In the genomic region with DNA sequence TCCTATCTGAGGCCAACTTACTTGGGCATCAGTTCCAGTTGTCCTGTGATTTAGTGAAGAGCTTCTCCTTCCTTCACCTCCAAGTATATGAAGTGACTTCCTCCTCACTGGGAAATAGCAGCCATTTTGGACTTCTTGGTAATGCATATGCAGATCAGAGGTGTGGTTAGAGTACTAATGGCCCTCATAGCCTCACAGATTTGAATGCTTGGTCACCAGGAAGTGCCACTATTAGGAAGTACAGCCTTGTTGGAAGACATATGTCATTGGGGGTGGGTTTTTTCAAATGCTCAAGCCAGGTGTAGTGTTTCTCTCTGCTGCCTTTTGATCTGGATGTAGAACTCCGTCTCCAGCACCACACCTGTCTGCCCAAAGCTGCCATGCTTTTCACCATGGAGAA, we compare ENCODE assay signal across 30 mouse cellular contexts.
"Had no signal": no experiment of that assay in that cellular context is flagged by ENCODE, and none has a peak within 500 bp of the region (broad histone marks: within the 10 kb centered on the region; RNA-seq: fewer than 3 reads in every experiment).

No protein-coding gene starts in this region.

- H3K4me2 ChIP-seq: limb, embryonic 12.5 days; limb, embryonic 13.5 days; limb, embryonic 15.5 days; liver, embryonic 11.5 days; liver, embryonic 12.5 days; liver, embryonic 13.5 days; liver, embryonic 15.5 days; lung, embryonic 14.5 days; lung, embryonic 15.5 days; midbrain, embryonic 11.5 days; midbrain, embryonic 12.5 days; midbrain, embryonic 13.5 days; midbrain, embryonic 15.5 days had no signal

- H3K9me3 ChIP-seq: limb, embryonic 10.5 days; limb, embryonic 12.5 days; limb, embryonic 13.5 days; limb, embryonic 15.5 days; liver, embryonic 12.5 days; liver, embryonic 13.5 days; liver, embryonic 15.5 days; lung, embryonic 15.5 days; megakaryocyte, embryonic 14.5 days; midbrain, embryonic 10.5 days; midbrain, embryonic 12.5 days; midbrain, embryonic 13.5 days; midbrain, embryonic 15.5 days had no signal

- H3K9ac ChIP-seq: limb, embryonic 12.5 days; limb, embryonic 13.5 days; limb, embryonic 15.5 days; liver, embryonic 12.5 days; liver, embryonic 13.5 days; liver, embryonic 14.5 days; liver, embryonic 15.5 days; liver, postnatal 0 days; lung, embryonic 14.5 days; lung, embryonic 15.5 days; midbrain, embryonic 12.5 days; midbrain, embryonic 13.5 days; midbrain, embryonic 15.5 days had no signal

- DNase-seq: left cerebral cortex, postnatal 4 days; liver; liver, embryonic 13.5 days; liver, postnatal 0 days; lung, adult 18-20 months; lung, adult 2 months; lung, embryonic 14.5 days; lung, postnatal 10 days; lung, postnatal 14 days; lung, postnatal 36 days; lung, postnatal 4 days; midbrain, embryonic 14.5 days had no signal

- H3K4me1 ChIP-seq: limb, embryonic 10.5 days; limb, embryonic 12.5 days; limb, embryonic 13.5 days; limb, embryonic 15.5 days; liver, embryonic 12.5 days; liver, embryonic 13.5 days; liver, embryonic 15.5 days; lung, embryonic 15.5 days; megakaryocyte, embryonic 14.5 days; midbrain, embryonic 10.5 days; midbrain, embryonic 12.5 days; midbrain, embryonic 15.5 days had no signal

- H3K4me3 ChIP-seq: left cerebral cortex, adult 2 months; limb, embryonic 10.5 days; limb, embryonic 12.5 days; limb, embryonic 13.5 days; limb, embryonic 15.5 days; liver, embryonic 12.5 days; liver, embryonic 13.5 days; liver, embryonic 15.5 days; lung, embryonic 15.5 days; megakaryocyte, embryonic 14.5 days; midbrain, embryonic 10.5 days; midbrain, embryonic 12.5 days; midbrain, embryonic 13.5 days; midbrain, embryonic 15.5 days; myocyte had no signal

- H3K36me3 ChIP-seq: liver, embryonic 15.5 days had no signal

- H3K27me3 ChIP-seq: limb, embryonic 12.5 days; limb, embryonic 13.5 days; limb, embryonic 15.5 days; liver, embryonic 12.5 days; liver, embryonic 13.5 days; liver, embryonic 15.5 days; lung, embryonic 15.5 days; midbrain, embryonic 12.5 days; midbrain, embryonic 13.5 days; midbrain, embryonic 15.5 days had no signal

- H3K27ac ChIP-seq: left cerebral cortex, adult 2 months; limb, embryonic 10.5 days; limb, embryonic 12.5 days; limb, embryonic 13.5 days; limb, embryonic 15.5 days; liver, embryonic 12.5 days; liver, embryonic 13.5 days; liver, embryonic 14.5 days; liver, embryonic 15.5 days; lung, embryonic 15.5 days; macrophage; midbrain, embryonic 10.5 days; midbrain, embryonic 12.5 days; midbrain, embryonic 13.5 days; midbrain, embryonic 15.5 days had no signal
